Mouse (Mus musculus) mouse embryonic stem cell (cell line): ENCODE data around the gene Adar.

ENCODE experiments used
- in situ Hi-C, 2 experiments: fragments of 300-500 bp; cut with MboI; formaldehyde crosslinking; loops; 1 replicate in 1 of 2; 3 replicates in 1 of 2; pipeline ENCODE4 v1.14.3; 2019 to 2020; ENCODE audit warnings: low sequenced_read_pairs in 2 of 2, low pct_unique_long_range_greater_than_20kb in 1 of 2, mixed read lengths in 1 of 2; ENCODE audit not compliant: unreplicated experiment in 1 of 2

The Adar gene

GRCm38 (mm10) chr3:89714359-89715206, at the start of gene Adar:
Gene Adar, plus strand, starts transcription at chr3:89715022.
- in situ Hi-C loops, result no loop called here

GRCm38 (mm10) chr3:89667131-89667530, 47.7 kb upstream of the Adar start:
- in situ Hi-C loops, result no loop called here

DNA sequence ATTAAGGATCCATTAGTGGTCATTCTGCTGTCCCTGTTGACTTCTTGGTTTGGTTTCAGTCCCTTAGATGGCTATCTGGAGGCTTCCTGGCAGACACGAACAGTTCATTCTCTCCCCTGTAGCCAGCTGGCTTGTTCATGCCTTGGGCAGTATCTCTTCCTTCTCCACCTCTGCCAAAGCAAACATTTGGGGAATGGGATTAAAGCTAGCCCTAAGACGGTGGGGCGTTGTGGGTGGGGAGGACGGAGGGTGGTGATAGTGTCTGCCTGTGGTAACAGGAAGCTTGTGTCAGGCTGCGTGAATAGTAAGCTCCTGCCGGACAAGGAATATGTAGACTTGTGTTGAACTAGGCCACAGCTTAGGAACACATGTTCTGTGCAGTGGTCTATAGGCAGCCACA, 43.5 kb upstream of the Adar start:
- in situ Hi-C loops, result no loop called here

DNA sequence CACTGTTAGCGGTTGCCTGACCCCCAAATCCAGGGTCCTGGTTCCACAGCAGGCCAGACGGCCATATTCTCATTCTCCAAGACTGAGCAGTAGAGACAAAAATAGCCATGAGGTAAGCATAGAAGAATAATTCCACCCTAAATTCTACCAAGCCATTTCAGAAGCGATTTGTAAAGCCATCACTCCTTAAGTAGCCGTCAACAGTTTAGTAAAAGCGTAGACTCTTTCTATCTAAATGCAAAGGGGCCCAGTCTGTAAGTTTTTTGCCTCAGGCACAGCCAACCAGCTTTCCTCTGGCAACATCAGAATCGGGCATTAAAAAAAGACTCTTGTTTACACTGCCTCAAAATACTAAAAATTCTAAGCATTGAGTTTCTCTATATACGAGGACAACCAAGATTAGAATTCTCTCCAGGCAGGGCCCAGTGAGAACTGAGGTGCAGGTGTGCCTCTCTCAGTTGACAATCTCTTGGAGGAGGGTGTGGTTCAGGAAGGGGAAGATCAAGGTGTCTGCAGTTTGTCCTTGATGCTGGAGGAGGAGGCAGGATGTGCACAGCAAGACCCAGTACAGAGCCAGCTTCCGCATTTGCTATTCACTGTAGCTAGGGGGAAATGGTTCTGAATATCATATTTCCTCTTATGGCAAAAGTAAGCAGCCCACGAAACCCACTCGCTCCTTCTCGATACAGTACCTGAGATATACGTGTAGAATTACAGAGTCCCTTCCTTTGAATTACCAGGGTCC, 42.1 kb upstream of the Adar start:
- in situ Hi-C loops, result no loop called here

- in situ Hi-C loops, result no loop called here
Measured at GRCm38 (mm10) chr3:89677617-89678016, 37.2 kb upstream of the Adar start.

- in situ Hi-C loops, result no loop called here
Measured at GRCm38 (mm10) chr3:89686031-89686430, 28.8 kb upstream of the Adar start.

DNA sequence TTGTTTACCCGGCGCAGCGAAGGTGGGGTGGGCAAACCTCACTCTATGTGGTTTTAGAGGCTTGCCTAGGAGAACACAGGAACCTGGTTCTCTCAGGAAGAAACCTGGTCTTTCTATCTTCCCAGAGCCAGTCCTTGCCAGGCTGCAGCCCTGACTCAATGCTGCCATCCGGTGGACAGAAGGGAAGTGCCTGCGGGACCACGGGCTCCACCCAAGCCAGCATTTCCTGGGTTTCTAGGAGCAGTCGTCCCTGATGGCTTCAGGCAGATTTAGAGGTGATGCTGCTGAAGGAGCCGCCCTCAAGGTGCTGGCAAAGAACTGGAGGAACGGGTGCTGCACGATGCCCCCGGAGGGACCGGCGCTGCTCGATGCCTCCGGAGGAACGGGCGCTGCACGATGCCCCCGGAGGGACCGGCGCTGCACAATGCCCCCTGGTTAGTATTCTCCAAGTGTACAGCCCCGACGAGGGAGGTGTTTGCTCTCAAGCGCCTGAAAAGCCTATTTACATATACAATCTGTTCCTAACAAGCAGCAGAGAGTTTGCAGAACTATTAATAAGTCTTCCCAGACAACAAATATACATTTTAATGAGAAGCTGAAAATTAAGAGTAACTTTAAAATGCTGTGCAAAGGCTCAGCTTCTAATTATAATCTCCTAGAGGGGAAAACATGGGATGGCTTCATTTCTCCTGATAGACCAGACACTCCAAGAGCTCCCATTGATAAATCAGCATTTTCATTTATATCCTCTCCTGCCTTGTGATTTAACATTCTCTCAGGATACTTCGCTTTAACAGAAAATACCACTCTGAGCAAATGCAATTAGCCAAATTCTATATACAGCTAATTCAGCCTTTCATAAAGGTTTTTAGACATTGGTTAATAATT, 25.9 kb upstream of the Adar start:
- in situ Hi-C loops, result no loop called here

DNA sequence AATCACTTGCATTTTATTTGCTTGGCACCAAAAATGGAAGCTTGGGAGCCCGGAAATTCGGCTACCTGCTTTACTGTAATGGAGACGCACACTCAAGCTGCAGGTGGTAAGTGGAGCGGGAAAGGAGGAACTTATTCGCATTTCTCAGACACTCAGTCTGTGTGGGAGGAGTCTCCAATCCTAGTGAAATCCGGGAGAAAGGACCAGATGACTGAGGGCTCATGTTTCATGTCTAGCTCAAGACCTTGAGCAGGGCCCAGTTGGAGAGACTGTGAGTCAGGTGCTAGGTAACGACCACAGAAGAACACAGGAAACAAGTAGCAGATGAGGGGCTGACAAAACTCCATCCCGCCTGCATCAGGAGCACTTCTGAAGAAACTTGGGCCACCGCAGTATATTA, 23.0 kb upstream of the Adar start:
- in situ Hi-C loops, result no loop called here

GRCm38 (mm10) chr3:89696152-89696821, 18.5 kb upstream of the Adar start:
- in situ Hi-C loops, result no loop called here

DNA sequence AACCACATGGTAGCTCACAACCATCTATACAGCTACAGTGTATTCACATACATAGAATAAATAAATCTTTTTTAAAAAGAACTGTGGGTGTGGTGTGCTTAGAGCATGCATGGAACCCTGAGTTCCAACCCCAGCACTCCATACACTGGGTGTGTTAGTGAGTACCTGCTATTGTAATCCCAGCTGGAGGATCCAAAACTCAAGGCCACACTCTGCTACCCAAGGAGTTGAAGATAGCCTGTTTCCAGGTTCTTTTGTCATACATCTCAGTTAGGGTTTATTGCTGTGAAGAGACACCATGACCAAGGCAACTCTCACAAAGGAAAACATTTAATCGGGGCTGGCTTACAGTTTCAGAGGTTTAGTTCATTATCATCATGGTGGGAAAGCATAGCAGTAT, 15.9 kb upstream of the Adar start:
- in situ Hi-C loops, result no loop called here

DNA sequence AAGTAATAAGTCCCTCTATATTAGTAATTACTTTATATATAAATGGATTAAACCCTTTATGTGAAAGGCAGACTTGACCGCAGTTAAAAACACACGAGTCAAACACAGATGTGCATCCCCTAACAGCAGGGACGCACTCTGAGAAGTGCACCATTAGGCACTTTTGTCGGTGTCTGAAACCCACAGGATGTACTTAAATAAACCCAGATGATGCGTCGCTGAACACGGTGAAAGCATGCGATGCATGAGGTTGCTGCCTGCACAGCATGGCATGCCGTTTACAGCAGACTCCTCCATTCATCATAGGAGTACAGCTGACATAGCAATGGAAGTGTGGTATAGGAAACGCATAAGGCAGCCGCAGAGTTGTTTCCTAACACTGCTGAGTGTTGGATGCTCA, 14.4 kb upstream of the Adar start:
- in situ Hi-C loops, result no loop called here

- in situ Hi-C loops, result no loop called here
Measured at GRCm38 (mm10) chr3:89703596-89703995, 11.2 kb upstream of the Adar start.

- in situ Hi-C loops, result no loop called here
Measured at GRCm38 (mm10) chr3:89704064-89704463, 10.8 kb upstream of the Adar start.

DNA sequence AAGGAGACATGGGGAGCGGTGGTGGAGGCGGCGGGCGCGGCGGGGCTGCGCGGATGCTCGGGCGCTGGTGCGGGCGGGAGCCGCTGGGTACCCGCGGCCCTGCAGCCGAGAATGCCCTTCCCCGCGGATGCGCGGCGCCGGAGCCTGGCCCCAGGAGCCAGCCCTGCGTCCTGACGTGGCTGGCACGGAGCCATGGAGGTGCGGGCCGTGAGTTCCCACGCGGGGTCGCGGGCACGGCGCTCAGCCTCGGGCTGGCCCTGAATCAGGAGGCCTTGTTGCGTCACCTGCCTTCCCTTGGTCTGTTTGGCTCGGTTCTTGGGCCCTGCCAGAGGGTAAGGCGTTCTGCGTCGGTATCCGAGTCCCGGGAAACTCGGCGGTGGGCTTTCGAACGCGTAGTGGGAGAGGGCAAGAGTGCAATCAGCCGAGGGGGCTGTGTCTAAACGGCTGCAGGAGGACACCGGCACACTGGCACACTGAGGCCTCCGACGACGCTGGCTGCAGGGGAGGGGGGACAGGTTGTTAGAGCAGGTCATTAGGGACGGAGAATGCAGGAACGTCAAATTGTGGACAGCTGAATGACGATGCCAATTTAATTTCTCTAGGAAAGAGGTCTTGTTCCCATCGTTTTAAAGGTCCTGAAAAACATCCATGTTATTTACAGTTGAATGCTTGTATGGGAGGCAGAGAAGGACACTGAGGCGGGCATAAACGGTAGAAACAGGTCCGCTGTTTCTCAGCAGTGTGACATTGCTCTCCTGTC, 565 bp downstream of the Adar start:
- in situ Hi-C loops, result no loop called here

- in situ Hi-C loops, result no loop called here
Measured at GRCm38 (mm10) chr3:89715967-89716256, 1.1 kb downstream of the Adar start.

- in situ Hi-C loops, result no loop called here
Measured at GRCm38 (mm10) chr3:89722032-89722431, 7.2 kb downstream of the Adar start.

DNA sequence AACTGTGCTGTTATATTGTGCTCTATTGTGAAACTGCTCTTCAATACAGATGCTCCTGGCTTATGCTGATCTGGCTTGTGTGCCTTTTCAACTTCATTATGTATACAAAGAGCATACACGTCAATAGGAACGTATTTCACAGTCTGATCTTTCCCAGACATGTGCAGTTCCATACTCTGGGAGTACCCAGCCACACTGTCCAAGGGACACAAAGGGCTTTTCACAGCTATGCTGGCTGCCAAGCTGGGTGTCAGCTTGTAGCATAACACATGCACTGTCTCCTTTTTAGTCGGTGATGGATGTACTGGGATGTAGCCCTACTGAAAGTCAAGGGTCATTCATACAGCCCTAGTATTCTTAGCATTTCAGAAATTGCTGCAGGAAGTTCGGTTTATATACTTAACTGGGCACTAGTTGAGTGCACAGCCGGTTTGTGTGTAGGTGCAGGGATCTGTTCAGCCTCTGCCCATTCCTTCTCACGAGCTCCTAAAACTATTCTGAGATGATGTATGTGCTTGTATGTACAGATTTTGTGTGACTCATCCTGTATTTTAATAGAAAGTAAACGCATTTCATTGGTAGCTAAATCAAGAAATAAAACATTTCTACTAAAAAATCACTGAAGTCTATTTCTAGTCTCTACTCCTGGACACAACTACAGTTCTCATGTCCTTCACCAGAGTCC, 8.7 kb downstream of the Adar start:
- in situ Hi-C loops, result no loop called here
